Mouse (Mus musculus): ENCODE results near the gene Slc2a1. TPM values are rescaled to one million over a fixed set of nuclear protein-coding genes. Genes with fewer than 3 reads are reported as not detected.

The Slc2a1 gene
- polyA plus RNA-seq, 1 experiment from 2014 or later: 94.2 TPM

DNA sequence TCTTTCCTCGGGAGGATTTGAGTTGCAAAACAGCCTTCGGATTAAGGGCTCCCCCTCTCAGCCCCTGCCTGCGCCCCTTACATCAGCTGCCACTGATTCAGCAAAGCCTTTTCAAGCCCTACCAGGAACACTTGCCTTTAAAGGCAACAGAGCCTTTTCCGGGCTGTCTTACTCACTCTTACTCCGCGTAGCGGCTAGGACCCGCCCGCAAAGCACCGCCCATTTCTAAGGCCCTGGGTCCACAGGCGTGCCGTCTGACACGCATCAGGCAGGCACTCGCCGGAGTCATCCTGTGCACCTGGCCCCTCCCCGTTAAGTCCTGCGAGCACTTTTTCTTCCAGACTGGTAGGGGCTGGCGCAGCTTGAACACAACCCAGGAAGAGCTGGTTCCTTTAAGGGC lies 2.8 kb upstream of the Slc2a1 start:
- DNase-seq (ENCODE audit: low spot score) (peak; percentile 95), ATAC-seq (ENCODE audit: low read depth) (peak; percentile 78)
- H3K4me2 ChIP-seq (ENCODE audit: low read depth, low read length): peak overlapping the region; percentile 64
- peak overlapping the region; percentile 74 for H3K27ac ChIP-seq (replicated peaks; ENCODE audit: low read depth, low read length)
- H3K4me1 ChIP-seq (ENCODE audit: control insufficient read depth, insufficient read depth, low read length): peaks cover 22% of the 10 kb centered on the region
- H3K36me3 ChIP-seq (ENCODE audit: control insufficient read depth, insufficient read depth, low read length): no peaks in the 10 kb centered on the region
- H3K27me3 ChIP-seq (replicated peaks; ENCODE audit: control insufficient read depth, insufficient read depth, low read length): no peaks in the 10 kb centered on the region
- 1% methylated on average over 18 of the region's 18 CpGs for WGBS
- peak overlapping the region; percentile 35 for H3K4me3 ChIP-seq (ENCODE audit: low read depth, low read length)
- no peaks in the 10 kb centered on the region for H3K9me3 ChIP-seq (ENCODE audit: control insufficient read depth, low read length)
- H3K9ac ChIP-seq (ENCODE audit: low read depth, low read length): peak overlapping the region; percentile 60

- peak overlapping the region; percentile 84 for H3K4me3 ChIP-seq (ENCODE audit: low read depth, low read length)
Measured at GRCm38 (mm10) chr4:119107867-119108266, 644 bp upstream of the Slc2a1 start.

DNA sequence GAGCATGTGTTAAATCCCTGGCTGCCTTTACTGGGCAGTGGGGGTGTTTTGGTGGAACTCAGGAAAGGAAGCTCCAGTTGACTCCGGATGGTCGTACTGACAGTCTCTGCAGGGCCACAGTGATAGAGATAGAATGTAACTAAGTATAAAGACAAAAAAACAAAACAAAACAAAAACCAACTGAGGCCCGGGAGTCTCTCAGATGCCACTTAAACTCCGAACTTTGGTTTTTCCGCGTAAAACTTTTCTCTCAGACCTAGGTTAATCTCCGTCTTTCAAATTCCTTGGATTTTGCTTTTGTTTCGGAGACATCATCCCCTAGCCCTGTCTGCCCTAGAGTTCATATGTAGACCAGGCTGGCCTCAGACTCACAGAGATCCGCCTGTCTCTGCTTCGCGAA lies 1.1 kb downstream of the Slc2a1 start:
- Histone ChIP-seq H3K4me2 (ENCODE audit: low read depth, low read length) (peak overlapping the region; percentile 74), H3K4me3 (ENCODE audit: low read depth, low read length) (peak overlapping the region; percentile 84), H3K9me3 (ENCODE audit: control insufficient read depth, low read length) (no peaks in the 10 kb centered on the region), H3K9ac (ENCODE audit: low read depth, low read length) (peak overlapping the region; percentile 90), H3K4me1 (ENCODE audit: control insufficient read depth, insufficient read depth, low read length) (peaks cover 28% of the 10 kb centered on the region), H3K27ac (replicated peaks; ENCODE audit: low read depth, low read length) (peak overlapping the region; percentile 99), H3K27me3 (replicated peaks; ENCODE audit: control insufficient read depth, insufficient read depth, low read length) (no peaks in the 10 kb centered on the region), H3K36me3 (ENCODE audit: control insufficient read depth, insufficient read depth, low read length) (peaks cover 3% of the 10 kb centered on the region; the same call in 1 of the 2 replicates)
- 10% methylated on average over 11 of the region's 11 CpGs for WGBS
- ATAC-seq (ENCODE audit: low read depth) (no peak), DNase-seq (ENCODE audit: low spot score) (no peak)

More at GRCm38 (mm10) chr4:119107867-119108266, 644 bp upstream of the Slc2a1 start:
- Histone ChIP-seq H3K27ac (replicated peaks; ENCODE audit: low read depth, low read length) (peak overlapping the region; percentile 99; the same call in 1 of the 2 replicates), H3K9ac (ENCODE audit: low read depth, low read length) (peak overlapping the region; percentile 90), H3K4me2 (ENCODE audit: low read depth, low read length) (peak overlapping the region; percentile 74), H3K4me1 (ENCODE audit: control insufficient read depth, insufficient read depth, low read length) (peaks cover 28% of the 10 kb centered on the region), H3K9me3 (ENCODE audit: control insufficient read depth, low read length) (no peaks in the 10 kb centered on the region), H3K27me3 (replicated peaks; ENCODE audit: control insufficient read depth, insufficient read depth, low read length) (no peaks in the 10 kb centered on the region), H3K36me3 (ENCODE audit: control insufficient read depth, insufficient read depth, low read length) (0 out of 2 replicates have a peak, but pooled peaks cover 3% of the 10 kb centered on the region)
- 76% methylated on average over 2 of the region's 2 CpGs for WGBS
- ATAC-seq (ENCODE audit: low read depth) (no peak), DNase-seq (ENCODE audit: low spot score) (no peak)

- H3K4me2 ChIP-seq (ENCODE audit: low read depth, low read length): peak overlapping the region; percentile 74
- H3K4me3 ChIP-seq (ENCODE audit: low read depth, low read length): peak overlapping the region; percentile 84
- H3K9ac ChIP-seq (ENCODE audit: low read depth, low read length): peak overlapping the region; percentile 90
- H3K4me1 ChIP-seq (ENCODE audit: control insufficient read depth, insufficient read depth, low read length): peaks cover 20% of the 10 kb centered on the region
- H3K36me3 ChIP-seq (ENCODE audit: control insufficient read depth, insufficient read depth, low read length): peaks cover 3% of the 10 kb centered on the region; the same call in 1 of the 2 replicates
- no peak overlapping the region for H3K27ac ChIP-seq (replicated peaks; ENCODE audit: low read depth, low read length)
- DNase-seq (ENCODE audit: low spot score): no peak
- no peaks in the 10 kb centered on the region for H3K27me3 ChIP-seq (replicated peaks; ENCODE audit: control insufficient read depth, insufficient read depth, low read length)
- H3K9me3 ChIP-seq (ENCODE audit: control insufficient read depth, low read length): no peaks in the 10 kb centered on the region
- ATAC-seq (ENCODE audit: low read depth): no peak
- 38% methylated on average over 5 of the region's 5 CpGs for WGBS
Measured at GRCm38 (mm10) chr4:119110512-119110911, 2.0 kb downstream of the Slc2a1 start.

GRCm38 (mm10) chr4:119111410-119111809 lies 2.9 kb downstream of the Slc2a1 start:
- peaks cover 17% of the 10 kb centered on the region for H3K4me1 ChIP-seq (ENCODE audit: control insufficient read depth, insufficient read depth, low read length)
- WGBS: 70% methylated on average over 5 of the region's 5 CpGs

GRCm38 (mm10) chr4:119112256-119112885 lies 3.9 kb downstream of the Slc2a1 start:
- Histone ChIP-seq H3K4me2 (ENCODE audit: low read depth, low read length) (peak overlapping the region; percentile 74), H3K36me3 (ENCODE audit: control insufficient read depth, insufficient read depth, low read length) (peaks cover 4% of the 10 kb centered on the region; the same call in 1 of the 2 replicates), H3K27ac (replicated peaks; ENCODE audit: low read depth, low read length) (no peak overlapping the region), H3K9ac (ENCODE audit: low read depth, low read length) (peak overlapping the region; percentile 20; the same call in 1 of the 2 replicates), H3K9me3 (ENCODE audit: control insufficient read depth, low read length) (no peaks in the 10 kb centered on the region), H3K4me3 (ENCODE audit: low read depth, low read length) (no peak overlapping the region; the same call in none of the 2 replicates), H3K27me3 (replicated peaks; ENCODE audit: control insufficient read depth, insufficient read depth, low read length) (no peaks in the 10 kb centered on the region), H3K4me1 (ENCODE audit: control insufficient read depth, insufficient read depth, low read length) (peaks cover 14% of the 10 kb centered on the region)
- ATAC-seq (ENCODE audit: low read depth) (no peak), DNase-seq (ENCODE audit: low spot score) (no peak)
- 36% methylated on average over 2 of the region's 2 CpGs for WGBS

More at GRCm38 (mm10) chr4:119111410-119111809, 2.9 kb downstream of the Slc2a1 start:
- H3K9ac ChIP-seq (ENCODE audit: low read depth, low read length): peak overlapping the region; percentile 90
- DNase-seq (ENCODE audit: low spot score) (no peak), ATAC-seq (ENCODE audit: low read depth) (no peak)
- H3K4me2 ChIP-seq (ENCODE audit: low read depth, low read length): peak overlapping the region; percentile 74
- peak overlapping the region; percentile 84 for H3K4me3 ChIP-seq (ENCODE audit: low read depth, low read length)
- no peaks in the 10 kb centered on the region for H3K27me3 ChIP-seq (replicated peaks; ENCODE audit: control insufficient read depth, insufficient read depth, low read length)
- H3K27ac ChIP-seq (replicated peaks; ENCODE audit: low read depth, low read length): no peak overlapping the region
- H3K9me3 ChIP-seq (ENCODE audit: control insufficient read depth, low read length): no peaks in the 10 kb centered on the region
- H3K36me3 ChIP-seq (ENCODE audit: control insufficient read depth, insufficient read depth, low read length): peaks cover 3% of the 10 kb centered on the region; the same call in 1 of the 2 replicates

DNA sequence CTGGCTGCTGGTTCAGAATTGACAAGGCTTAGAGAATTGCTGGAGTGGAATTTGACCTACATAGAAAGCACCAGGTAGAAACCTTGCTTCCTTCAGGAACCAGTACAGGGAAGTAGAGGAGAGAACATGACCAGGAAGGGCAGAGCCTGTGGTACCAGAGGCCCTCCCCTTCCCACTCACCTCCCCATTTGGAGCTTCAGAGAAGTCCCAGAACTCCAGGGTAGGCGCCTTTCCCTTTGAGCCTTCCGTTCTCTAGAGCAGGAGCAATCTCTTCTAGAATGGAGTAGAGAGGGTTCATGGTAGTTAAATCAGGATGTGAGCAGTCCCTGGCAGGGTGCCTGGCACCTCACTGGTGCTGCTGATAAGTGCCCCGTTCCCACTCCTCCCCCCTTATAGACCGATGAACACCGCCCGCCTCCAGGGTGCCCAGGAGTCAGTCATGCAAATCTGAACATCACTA lies 7.1 kb downstream of the Slc2a1 start:
- Histone ChIP-seq H3K4me2 (ENCODE audit: low read depth, low read length) (no peak overlapping the region), H3K27ac (replicated peaks; ENCODE audit: low read depth, low read length) (no peak overlapping the region), H3K36me3 (ENCODE audit: control insufficient read depth, insufficient read depth, low read length) (peaks cover 17% of the 10 kb centered on the region), H3K9me3 (ENCODE audit: control insufficient read depth, low read length) (no peaks in the 10 kb centered on the region), H3K4me3 (ENCODE audit: low read depth, low read length) (no peak overlapping the region), H3K4me1 (ENCODE audit: control insufficient read depth, insufficient read depth, low read length) (peaks cover 6% of the 10 kb centered on the region; the same call in 1 of the 2 replicates), H3K9ac (ENCODE audit: low read depth, low read length) (no peak overlapping the region; the same call in 1 of the 2 replicates), H3K27me3 (replicated peaks; ENCODE audit: control insufficient read depth, insufficient read depth, low read length) (no peaks in the 10 kb centered on the region)
- no peak for DNase-seq (ENCODE audit: low spot score)
- no peak for ATAC-seq (ENCODE audit: low read depth)
- WGBS: 73% methylated on average over 6 of the region's 6 CpGs

DNA sequence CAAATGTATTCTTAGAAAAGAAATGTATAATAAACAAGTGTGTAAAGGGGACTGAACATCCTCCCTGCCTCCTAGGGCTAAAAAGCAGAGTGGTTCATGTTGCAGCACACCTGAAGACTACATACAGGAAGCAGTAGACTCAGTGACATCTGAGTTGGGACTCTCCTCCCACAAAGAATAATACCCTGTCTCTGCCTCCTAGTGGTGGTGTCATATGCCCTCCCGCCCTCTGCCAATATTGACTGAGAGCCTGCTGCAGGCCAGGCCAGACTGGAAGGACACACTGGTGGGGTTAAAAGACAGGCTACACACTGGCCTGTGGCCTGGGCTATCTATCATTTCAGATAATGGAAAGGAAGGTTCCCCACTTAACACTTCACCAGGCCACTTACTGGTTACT lies 7.8 kb downstream of the Slc2a1 start:
- Histone ChIP-seq H3K4me1 (ENCODE audit: control insufficient read depth, insufficient read depth, low read length) (peaks cover 13% of the 10 kb centered on the region), H3K4me2 (ENCODE audit: low read depth, low read length) (no peak overlapping the region), H3K9me3 (ENCODE audit: control insufficient read depth, low read length) (no peaks in the 10 kb centered on the region), H3K36me3 (ENCODE audit: control insufficient read depth, insufficient read depth, low read length) (peaks cover 24% of the 10 kb centered on the region), H3K27me3 (replicated peaks; ENCODE audit: control insufficient read depth, insufficient read depth, low read length) (no peaks in the 10 kb centered on the region), H3K4me3 (ENCODE audit: low read depth, low read length) (no peak overlapping the region), H3K9ac (ENCODE audit: low read depth, low read length) (no peak overlapping the region), H3K27ac (replicated peaks; ENCODE audit: low read depth, low read length) (no peak overlapping the region)
- ATAC-seq (ENCODE audit: low read depth) (no peak), DNase-seq (ENCODE audit: low spot score) (no peak)
- 80% methylated on average over 1 of the region's 1 CpGs for WGBS
